Mouse (Mus musculus): Measurements from ENCODE around the gene Podxl. TPM values are rescaled to one million over a fixed set of nuclear protein-coding genes. Genes with fewer than 3 reads are reported as not detected.

The Podxl gene
- total RNA-seq, 1 experiment from 2014 or later = 2.5 TPM

DNA sequence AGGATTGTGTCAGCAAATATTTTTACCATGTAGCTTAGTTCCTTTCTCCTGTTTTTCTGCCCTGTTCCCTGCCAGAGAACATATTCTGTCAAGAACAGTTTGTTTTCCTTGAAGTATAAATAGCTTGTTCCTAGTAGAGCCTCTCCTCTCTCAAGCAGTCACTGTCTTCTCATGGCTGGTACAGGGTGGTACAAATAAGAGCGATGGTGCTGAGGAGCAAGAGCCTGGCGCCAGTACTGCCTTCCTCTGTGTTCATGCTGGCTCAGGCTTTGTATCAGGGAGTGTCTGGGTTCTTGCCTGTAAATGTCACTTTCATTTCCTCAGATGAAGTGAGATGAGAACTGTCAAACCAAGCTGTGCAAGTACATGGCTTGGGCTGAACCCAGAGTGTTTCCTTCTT lies 61.2 kb downstream of the Podxl start:
- ATAC-seq (replicated peaks in 1 of 2; ENCODE audit: insufficient read depth in 1 of 2, low FRiP score in 2 of 2, low TSS enrichment in 1 of 2, low read depth in 1 of 2, poor library complexity in 2 of 2, severe bottlenecking in 2 of 2) = no peak

- ATAC-seq (replicated peaks in 1 of 2; ENCODE audit: insufficient read depth in 1 of 2, low FRiP score in 2 of 2, low TSS enrichment in 1 of 2, low read depth in 1 of 2, poor library complexity in 2 of 2, severe bottlenecking in 2 of 2) = no peak
Measured at GRCm38 (mm10) chr6:31500691-31501090, 63.1 kb downstream of the Podxl start.

DNA sequence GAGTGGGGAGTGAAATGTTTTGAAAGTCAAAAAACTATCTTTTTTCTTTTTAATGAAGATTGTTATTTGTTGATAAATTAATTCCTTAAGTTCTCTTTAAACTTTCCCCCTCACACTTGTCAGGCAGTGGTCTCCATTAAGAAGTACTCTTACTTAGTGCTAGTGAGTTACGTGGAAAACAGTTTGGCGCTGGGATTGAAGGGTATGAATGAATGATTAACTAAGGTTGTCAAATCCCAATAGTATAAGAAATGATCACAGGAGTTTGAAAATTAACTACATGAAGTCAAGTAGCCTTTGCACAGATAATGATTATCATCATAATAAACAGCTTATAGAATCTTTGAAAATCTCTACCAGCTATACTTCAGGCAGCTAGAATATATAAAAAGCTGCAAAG lies 63.5 kb downstream of the Podxl start:
- no peak for ATAC-seq (replicated peaks in 1 of 2; ENCODE audit: insufficient read depth in 1 of 2, low FRiP score in 2 of 2, low TSS enrichment in 1 of 2, low read depth in 1 of 2, poor library complexity in 2 of 2, severe bottlenecking in 2 of 2)

GRCm38 (mm10) chr6:31499836-31500235 lies 63.9 kb downstream of the Podxl start:
- no peak for ATAC-seq (replicated peaks in 1 of 2; ENCODE audit: insufficient read depth in 1 of 2, low FRiP score in 2 of 2, low TSS enrichment in 1 of 2, low read depth in 1 of 2, poor library complexity in 2 of 2, severe bottlenecking in 2 of 2)

DNA sequence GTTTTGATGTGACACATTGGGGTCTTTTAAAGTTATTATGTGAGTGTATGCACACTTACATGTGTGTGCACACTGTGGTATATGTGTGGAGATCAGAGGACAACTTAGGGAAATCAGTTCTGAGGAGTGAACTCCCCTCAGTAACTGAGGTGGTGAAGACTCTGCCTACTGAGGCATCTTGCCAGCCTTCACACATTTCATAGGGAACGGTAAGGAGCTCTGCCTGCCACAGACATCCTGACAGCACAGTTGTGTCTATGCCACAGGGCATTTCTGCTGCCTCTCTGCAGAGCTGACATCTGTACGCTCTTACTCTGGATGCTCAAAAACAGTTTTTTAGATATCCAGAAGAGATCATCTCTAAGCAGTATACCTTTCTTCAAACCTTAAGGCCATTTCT lies 67.6 kb downstream of the Podxl start:
- ATAC-seq (replicated peaks in 1 of 2; ENCODE audit: insufficient read depth in 1 of 2, low FRiP score in 2 of 2, low TSS enrichment in 1 of 2, low read depth in 1 of 2, poor library complexity in 2 of 2, severe bottlenecking in 2 of 2) = no peak

- no peak for ATAC-seq (replicated peaks in 1 of 2; ENCODE audit: insufficient read depth in 1 of 2, low FRiP score in 2 of 2, low TSS enrichment in 1 of 2, low read depth in 1 of 2, poor library complexity in 2 of 2, severe bottlenecking in 2 of 2)
Measured at GRCm38 (mm10) chr6:31495122-31495731, 68.6 kb downstream of the Podxl start.

- ATAC-seq (replicated peaks in 1 of 2; ENCODE audit: insufficient read depth in 1 of 2, low FRiP score in 2 of 2, low TSS enrichment in 1 of 2, low read depth in 1 of 2, poor library complexity in 2 of 2, severe bottlenecking in 2 of 2) = no peak
Measured at GRCm38 (mm10) chr6:31489950-31490349, 73.8 kb downstream of the Podxl start.

GRCm38 (mm10) chr6:31486601-31487000 lies 77.2 kb downstream of the Podxl start:
- ATAC-seq (replicated peaks in 1 of 2; ENCODE audit: insufficient read depth in 1 of 2, low FRiP score in 2 of 2, low TSS enrichment in 1 of 2, low read depth in 1 of 2, poor library complexity in 2 of 2, severe bottlenecking in 2 of 2) = no peak

- no peak for ATAC-seq (replicated peaks in 1 of 2; ENCODE audit: insufficient read depth in 1 of 2, low FRiP score in 2 of 2, low TSS enrichment in 1 of 2, low read depth in 1 of 2, poor library complexity in 2 of 2, severe bottlenecking in 2 of 2)
Measured at GRCm38 (mm10) chr6:31480008-31480407, 83.8 kb downstream of the Podxl start.

- no peak for ATAC-seq (replicated peaks in 1 of 2; ENCODE audit: insufficient read depth in 1 of 2, low FRiP score in 2 of 2, low TSS enrichment in 1 of 2, low read depth in 1 of 2, poor library complexity in 2 of 2, severe bottlenecking in 2 of 2)
Measured at GRCm38 (mm10) chr6:31478221-31478620, 85.6 kb downstream of the Podxl start.

Other genes with a start within 250 kb of the Podxl start
- gene Mkln1, start 165.2 kb downstream of the Podxl start, total RNA-seq (2017) = 169 and 203 TPM in 2 replicates

All from hematopoietic stem cell, adult 5-6 weeks (primary cell).